Mouse (Mus musculus): ENCODE results near the gene Ndrg4. TPM values are rescaled to one million over a fixed set of nuclear protein-coding genes. Genes with fewer than 3 reads are reported as not detected.

Gene Ndrg4
- total and polyA plus RNA-seq, 3 experiments = 1.6 to 2.1 (median 1.7) TPM

GRCm38 (mm10) chr8:95660334-95660882 is 16.4 kb upstream of the Ndrg4 start:
- H3K27ac ChIP-seq (ENCODE audit: insufficient read depth, low read depth) = no peak overlapping the region
- TF ChIP-seq POLR2A (IDR thresholded peaks at IDR 0.05; ENCODE audit: low read depth, low read length) (no peak), KAT2A (IDR thresholded peaks at IDR 0.05; ENCODE audit: insufficient replicate concordance, low read length) (no peak), MAX (IDR thresholded peaks at IDR 0.05; ENCODE audit: low read length) (no peak), TBP (conservative IDR thresholded peaks at IDR 0.05; ENCODE audit: low read depth, low read length) (no peak), SIN3A (IDR thresholded peaks at IDR 0.05; ENCODE audit: low read length) (no peak), ZKSCAN1 (IDR thresholded peaks at IDR 0.05; ENCODE audit: borderline replicate concordance, low read depth, low read length) (no peak), UBTF (IDR thresholded peaks at IDR 0.05; ENCODE audit: low read depth, low read length) (no peak), HCFC1 (IDR thresholded peaks at IDR 0.05; ENCODE audit: low read depth, low read length) (no peak), MAFK (IDR thresholded peaks at IDR 0.05; ENCODE audit: insufficient replicate concordance, low read length) (no peak), CHD2 (IDR thresholded peaks at IDR 0.05; ENCODE audit: low read length) (no peak), MAZ (IDR thresholded peaks at IDR 0.05; ENCODE audit: low read depth, low read length) (no peak), USF2 (conservative IDR thresholded peaks at IDR 0.05; ENCODE audit: low read depth, low read length) (no peak), IRF4 (IDR thresholded peaks at IDR 0.05; ENCODE audit: low read depth, low read length) (no peak)
- no peaks in the 10 kb centered on the region for H3K79me2 ChIP-seq (replicated peaks; ENCODE audit: control insufficient read depth, extremely low read depth, insufficient read depth, poor library complexity, severe bottlenecking)
- H3K4me1 ChIP-seq (ENCODE audit: control insufficient read depth in 1 of 2, insufficient read depth in 2 of 2) = peaks cover 0 to 17% of the 10 kb centered on the region in 2 experiments; a peak in 2 of 4 replicates
- in situ Hi-C loops (cut with MboI; ENCODE audit: low pct_ligation_motif_present, low pct_unique_long_range_greater_than_20kb, low sequenced_read_pairs) = no loop called here
- H3K9me3 ChIP-seq (replicated peaks; ENCODE audit: low read length) = no peaks in the 10 kb centered on the region
- DNase-seq (ENCODE audit: extremely low read depth) = no peak
- H3K4me3 ChIP-seq (replicated peaks in 1 of 3; ENCODE audit: low read depth in 2 of 3, low read length in 2 of 3, poor library complexity in 1 of 3) = no peak overlapping the region
- no peaks in the 10 kb centered on the region for H3K36me3 ChIP-seq (replicated peaks in 1 of 2; ENCODE audit: control insufficient read depth in 1 of 2, insufficient read depth in 1 of 2, low read length in 1 of 2)
- H3K27me3 ChIP-seq (replicated peaks) = no peaks in the 10 kb centered on the region
- no peak overlapping the region for H3K9ac ChIP-seq (ENCODE audit: insufficient read depth, low read depth)
- dilution Hi-C loops (cut with MboI; ENCODE audit: extremely low pct_ligation_motif_present, extremely low pct_unique_long_range_greater_than_20kb, low sequenced_read_pairs) = no loop called here
- no peak overlapping the region for H3K4me2 ChIP-seq (ENCODE audit: insufficient read depth, low read depth, poor library complexity, severe bottlenecking)

- H3K79me2 ChIP-seq (replicated peaks; ENCODE audit: control insufficient read depth, extremely low read depth, insufficient read depth, poor library complexity, severe bottlenecking) = no peaks in the 10 kb centered on the region
- peaks cover 0 to 17% of the 10 kb centered on the region in 2 experiments; a peak in 2 of 4 replicates for H3K4me1 ChIP-seq (ENCODE audit: control insufficient read depth in 1 of 2, insufficient read depth in 2 of 2)
- no peak overlapping the region for H3K9ac ChIP-seq (ENCODE audit: insufficient read depth, low read depth)
- no peaks in the 10 kb centered on the region for H3K36me3 ChIP-seq (replicated peaks in 1 of 2; ENCODE audit: control insufficient read depth in 1 of 2, insufficient read depth in 1 of 2, low read length in 1 of 2)
- dilution Hi-C loops (cut with MboI; ENCODE audit: extremely low pct_ligation_motif_present, extremely low pct_unique_long_range_greater_than_20kb, low sequenced_read_pairs) (no loop called here), in situ Hi-C loops (cut with MboI; ENCODE audit: low pct_ligation_motif_present, low pct_unique_long_range_greater_than_20kb, low sequenced_read_pairs) (no loop called here)
- no peak overlapping the region for H3K4me2 ChIP-seq (ENCODE audit: insufficient read depth, low read depth, poor library complexity, severe bottlenecking)
- TF ChIP-seq MXI1 (IDR thresholded peaks at IDR 0.05; ENCODE audit: low read depth, low read length) (no peak), TBP (conservative IDR thresholded peaks at IDR 0.05; ENCODE audit: low read depth, low read length) (no peak), RAD21 (IDR thresholded peaks at IDR 0.05; ENCODE audit: low read depth, low read length) (no peak), SMC3 (IDR thresholded peaks at IDR 0.05; ENCODE audit: low read depth, low read length) (no peak), ZMIZ1 (IDR thresholded peaks at IDR 0.05; ENCODE audit: low read depth, low read length) (no peak), MYC (IDR thresholded peaks at IDR 0.05; ENCODE audit: low read depth, low read length) (no peak), NELFE (IDR thresholded peaks at IDR 0.05; ENCODE audit: low read depth, low read length) (no peak), POLR2A (IDR thresholded peaks at IDR 0.05; ENCODE audit: low read depth, low read length) (no peak), JUN (IDR thresholded peaks at IDR 0.05; ENCODE audit: insufficient read depth, low read depth, low read length) (no peak), CTCF (conservative IDR thresholded peaks at IDR 0.05 in 1 of 2, IDR thresholded peaks at IDR 0.05 in 1 of 2; ENCODE audit: low read depth in 2 of 2, low read length in 2 of 2) (no peak)
- no peaks in the 10 kb centered on the region for H3K9me3 ChIP-seq (replicated peaks; ENCODE audit: low read length)
- no peak overlapping the region for H3K4me3 ChIP-seq (replicated peaks in 1 of 3; ENCODE audit: low read depth in 2 of 3, low read length in 2 of 3, poor library complexity in 1 of 3)
- H3K27me3 ChIP-seq (replicated peaks) = no peaks in the 10 kb centered on the region
- H3K27ac ChIP-seq (ENCODE audit: insufficient read depth, low read depth) = no peak overlapping the region
- no peak for DNase-seq (ENCODE audit: extremely low read depth)
These were observed 15.7 kb upstream of the Ndrg4 start for GRCm38 (mm10) chr8:95661085-95661484.
